Mouse (Mus musculus): Measurements from ENCODE around the gene Pex6.

Pex6 gene

GRCm38 (mm10) chr17:46710959-46711597 is at the start of gene Pex6:
Pex6 (plus strand) TSS chr17:46711463.
- peak; percentile 94 for DNase-seq (ENCODE audit: extremely low spot score, low spot score)

GRCm38 (mm10) chr17:46661981-46662380 is 49.3 kb upstream of the Pex6 start:
- no peak for DNase-seq (ENCODE audit: extremely low spot score, low spot score)

- no peak for DNase-seq (ENCODE audit: extremely low spot score, low spot score)
Measured at GRCm38 (mm10) chr17:46662730-46663129, 48.5 kb upstream of the Pex6 start.

GRCm38 (mm10) chr17:46667712-46668111 is 43.6 kb upstream of the Pex6 start:
- DNase-seq (ENCODE audit: extremely low spot score, low spot score): no peak

DNA sequence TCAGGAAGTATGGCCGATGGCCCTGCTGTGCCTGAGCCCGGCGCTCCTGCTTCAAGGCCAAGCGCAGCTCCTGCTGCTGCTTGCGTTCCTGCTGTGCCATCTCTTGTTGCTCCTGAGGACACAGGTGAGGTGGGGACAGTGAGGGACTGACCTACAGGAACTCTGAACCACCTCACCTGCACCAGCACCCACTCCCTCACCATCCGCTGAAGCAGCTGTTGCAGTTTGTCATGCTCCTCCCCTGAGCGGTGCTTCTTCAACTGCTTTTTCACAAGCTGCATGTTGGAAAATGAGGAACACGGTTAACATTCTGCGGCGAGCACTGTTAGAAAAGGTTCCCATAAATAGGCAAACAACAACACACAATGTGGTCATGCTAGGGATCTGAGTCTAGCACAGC is 41.4 kb upstream of the Pex6 start:
- no peak for DNase-seq (ENCODE audit: extremely low spot score, low spot score)

- DNase-seq (ENCODE audit: extremely low spot score, low spot score): peak; percentile 90
Measured at GRCm38 (mm10) chr17:46673850-46674529, 37.3 kb upstream of the Pex6 start, which contains the start of gene Rrp36. Rrp36 (minus strand) TSS chr17:46674352.

DNA sequence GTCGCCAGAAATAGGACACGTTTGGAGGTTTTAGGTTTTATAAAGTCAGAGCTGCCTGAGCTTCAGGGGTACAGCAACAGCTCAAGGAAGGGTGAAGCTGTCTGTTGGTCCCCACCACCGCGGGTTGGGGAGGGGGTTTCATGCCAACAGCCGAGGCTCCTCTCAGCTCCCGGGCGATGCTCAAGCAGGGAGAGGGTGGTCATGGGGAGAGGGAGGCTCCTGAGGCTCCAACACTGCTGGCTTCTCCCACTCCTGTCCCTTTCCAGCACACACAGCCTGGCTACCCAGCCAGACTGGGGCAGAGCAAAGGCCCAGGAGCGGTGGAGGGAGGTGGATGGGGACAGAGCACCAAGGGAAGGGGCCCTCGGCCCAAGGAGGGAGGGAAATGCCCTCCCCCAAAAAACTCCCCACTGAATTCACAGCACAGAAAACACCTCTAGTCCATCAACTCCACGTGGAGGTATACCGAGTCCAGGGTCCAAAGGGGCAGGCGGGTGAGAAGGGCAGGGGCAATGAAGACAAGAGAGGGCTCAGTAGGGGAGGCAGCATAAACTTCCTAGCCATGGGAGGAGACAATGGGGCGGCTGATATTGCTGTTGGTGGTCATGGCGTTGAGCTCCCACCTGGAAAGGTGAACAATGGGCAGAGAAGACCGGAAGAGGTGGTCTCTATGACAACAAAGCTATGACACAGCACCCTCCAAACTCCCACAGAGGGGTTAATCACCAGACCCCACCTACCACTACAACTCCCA is 36.6 kb upstream of the Pex6 start:
- no peak for DNase-seq (ENCODE audit: extremely low spot score, low spot score)

GRCm38 (mm10) chr17:46678416-46678815 is 32.8 kb upstream of the Pex6 start, which contains the start of gene Mea1:
Mea1 (plus strand) TSS chr17:46678793.
- no peak for DNase-seq (ENCODE audit: extremely low spot score, low spot score)

DNA sequence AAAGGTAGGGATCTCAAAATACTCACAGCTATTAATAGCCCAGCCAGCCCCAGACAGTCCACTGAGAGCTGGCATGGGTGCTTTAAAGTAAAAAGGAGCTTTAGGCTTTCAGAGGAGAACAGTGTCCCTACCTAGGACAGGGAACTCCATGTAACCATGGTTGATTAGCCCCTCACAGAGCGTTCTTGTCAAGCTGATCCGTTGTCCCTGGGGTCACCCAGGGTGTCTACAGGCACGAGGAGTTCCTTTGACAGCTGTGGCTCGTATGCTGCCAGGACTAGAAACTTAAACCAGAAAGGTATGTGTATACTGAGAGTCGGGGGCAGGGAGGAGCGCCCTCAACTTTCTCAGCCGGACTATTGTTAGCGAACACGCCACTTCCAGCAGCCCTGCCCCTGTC is 32.4 kb upstream of the Pex6 start:
- DNase-seq (ENCODE audit: extremely low spot score, low spot score): no peak

GRCm38 (mm10) chr17:46679843-46680759 is 31.2 kb upstream of the Pex6 start:
- DNase-seq (ENCODE audit: extremely low spot score, low spot score): no peak

- DNase-seq (ENCODE audit: extremely low spot score, low spot score): peak; percentile 100
Measured at GRCm38 (mm10) chr17:46680760-46681373, 30.4 kb upstream of the Pex6 start, which contains the start of gene Klhdc3. Klhdc3 (minus strand) TSS chr17:46680914.

DNA sequence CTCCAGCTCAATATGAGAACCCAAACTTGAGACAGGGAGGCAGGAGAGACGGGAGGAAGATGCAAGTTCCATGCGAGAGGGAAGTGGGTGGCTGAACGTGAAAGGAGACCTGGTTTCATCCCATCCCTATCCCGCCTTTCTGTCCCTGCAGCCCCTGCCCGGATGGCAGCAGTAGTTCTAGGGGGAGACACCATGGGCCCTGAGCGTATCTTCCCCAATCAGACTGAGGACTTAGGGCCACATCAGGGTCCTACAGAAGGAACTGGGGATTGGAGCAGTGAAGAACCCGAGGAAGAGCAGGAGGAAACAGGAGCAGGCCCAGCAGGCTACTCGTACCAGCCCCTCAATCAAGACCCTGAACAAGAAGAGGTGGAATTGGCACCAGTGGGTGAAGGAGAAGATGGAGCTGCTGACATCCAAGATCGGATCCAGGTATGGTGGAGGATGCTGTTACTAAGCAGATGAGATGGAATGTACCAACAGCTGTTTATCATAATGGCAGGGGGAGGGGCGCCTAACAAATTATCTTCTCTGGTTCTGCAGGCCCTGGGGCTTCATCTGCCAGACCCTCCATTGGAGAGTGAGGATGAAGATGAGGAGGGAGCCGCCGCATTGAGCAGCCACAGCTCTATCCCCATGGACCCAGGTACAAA is 29.7 kb upstream of the Pex6 start:
- DNase-seq (ENCODE audit: extremely low spot score, low spot score): no peak

DNA sequence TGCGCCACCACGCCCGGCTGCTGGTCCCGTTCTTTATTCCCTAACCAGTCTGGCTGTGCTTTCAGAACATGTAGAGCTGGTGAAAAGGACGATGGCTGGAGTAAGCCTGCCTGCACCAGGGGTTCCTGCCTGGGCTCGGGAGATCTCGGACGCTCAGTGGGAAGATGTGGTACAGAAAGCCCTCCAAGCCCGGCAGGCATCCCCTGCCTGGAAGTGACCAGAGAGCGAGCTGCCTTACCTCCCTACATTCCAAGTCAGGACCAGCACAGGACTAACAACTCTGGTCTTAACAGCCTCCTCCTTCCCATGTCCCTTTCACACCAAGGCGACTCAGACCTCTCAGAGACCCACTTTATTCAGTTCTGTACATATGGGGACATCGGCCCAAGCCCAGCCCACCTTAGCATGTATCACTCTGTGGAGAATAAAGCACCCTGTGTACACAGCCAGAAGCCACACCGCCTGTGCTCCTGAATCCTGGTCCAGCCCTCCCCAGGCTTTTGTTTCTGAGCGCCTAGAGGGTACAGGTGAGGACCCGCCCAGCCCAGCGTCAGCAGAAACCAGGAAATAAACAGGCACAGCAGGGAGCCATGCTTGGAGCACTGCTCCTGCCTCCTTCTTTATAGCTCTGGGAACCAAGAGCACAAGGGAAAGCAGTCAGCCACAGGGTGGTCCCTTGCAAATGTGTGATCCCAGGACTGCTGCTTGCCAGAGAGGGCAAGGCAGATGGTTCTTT is 28.4 kb upstream of the Pex6 start:
- DNase-seq (ENCODE audit: extremely low spot score, low spot score): no peak

DNA sequence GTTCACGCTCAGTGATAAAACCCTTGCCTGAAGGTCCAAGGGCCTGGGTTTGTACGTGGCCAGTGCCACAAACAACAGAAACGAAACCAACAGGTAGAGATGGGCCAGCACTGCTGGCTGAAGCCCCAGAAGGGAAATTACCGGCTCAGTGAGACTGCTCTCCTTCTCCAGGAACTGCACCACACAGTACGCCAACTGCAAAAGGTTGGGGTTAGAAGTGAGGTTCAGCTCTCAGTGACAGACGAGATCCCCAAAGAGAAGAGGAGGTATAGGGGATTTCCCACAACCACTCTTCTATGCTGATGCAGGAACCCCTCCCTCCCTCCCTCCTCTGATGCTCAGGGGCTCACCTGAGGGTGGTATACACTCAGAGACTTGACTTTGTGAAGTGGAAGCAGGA is 25.4 kb upstream of the Pex6 start:
- no peak for DNase-seq (ENCODE audit: extremely low spot score, low spot score)

- no peak for DNase-seq (ENCODE audit: extremely low spot score, low spot score)
Measured at GRCm38 (mm10) chr17:46690665-46691064, 20.6 kb upstream of the Pex6 start.

DNA sequence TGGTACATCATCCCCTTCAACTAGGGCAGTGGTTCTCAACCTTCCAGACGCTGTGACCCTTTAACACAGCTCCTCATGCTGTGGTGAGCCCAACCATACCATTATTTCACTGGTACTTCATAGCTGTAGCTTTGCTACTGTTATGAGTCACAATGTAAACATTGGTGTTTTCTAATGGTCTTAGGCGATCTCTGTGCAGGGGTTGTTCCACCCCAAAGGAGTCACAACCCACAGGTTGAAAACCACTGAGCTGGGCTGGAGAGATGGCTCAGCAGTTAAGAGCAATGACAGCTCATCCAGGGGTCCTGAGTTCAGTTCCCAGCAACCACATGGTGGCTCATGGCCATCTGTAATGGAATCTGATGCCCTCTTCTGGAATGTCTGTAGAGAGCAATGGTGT is 19.9 kb upstream of the Pex6 start:
- DNase-seq (ENCODE audit: extremely low spot score, low spot score): no peak

DNA sequence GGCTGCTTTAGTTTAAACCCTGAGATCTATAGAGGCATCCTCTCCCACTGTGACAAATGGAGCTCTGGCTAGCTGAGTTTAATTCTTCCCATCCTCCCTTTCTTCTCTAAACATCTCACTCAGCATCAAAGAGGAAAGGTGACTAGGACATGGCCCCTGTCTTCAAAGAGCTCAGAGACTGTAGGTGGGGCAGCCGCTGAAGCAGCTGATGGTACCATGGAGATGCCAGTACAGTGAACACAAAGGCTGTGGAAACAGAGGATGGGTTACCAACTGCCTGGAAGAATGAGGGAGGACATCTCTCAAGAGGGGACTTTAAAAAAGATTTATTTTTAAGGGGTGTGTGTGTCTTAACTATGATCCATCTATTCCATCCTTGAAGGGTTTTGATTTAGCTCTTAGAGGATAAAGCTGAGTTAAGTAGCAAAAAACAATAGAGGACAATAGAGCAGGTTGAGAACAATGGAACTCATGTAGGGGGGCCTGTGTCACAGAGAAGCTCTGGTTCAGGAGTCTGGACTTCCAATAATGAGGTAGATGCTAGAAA is 16.7 kb upstream of the Pex6 start:
- no peak for DNase-seq (ENCODE audit: extremely low spot score, low spot score)

- no peak for DNase-seq (ENCODE audit: extremely low spot score, low spot score)
Measured at GRCm38 (mm10) chr17:46698515-46698914, 12.7 kb upstream of the Pex6 start.

- no peak for DNase-seq (ENCODE audit: extremely low spot score, low spot score)
Measured at GRCm38 (mm10) chr17:46699245-46699644, 12.0 kb upstream of the Pex6 start.
